Mouse (Mus musculus) bone marrow, adult 2 months (tissue): ENCODE results near the gene Itga1. TPM values are rescaled to one million over a fixed set of nuclear protein-coding genes. Genes with fewer than 3 reads are reported as not detected.

Experiments used
- H3K27ac ChIP-seq: fragments of 200-500 bp; 2 replicates; pipeline ENCODE4 v1.5.1; 2012; ENCODE audit warnings: low read depth, mild to moderate bottlenecking, control low read depth, inconsistent platforms, low read length; ENCODE audit not compliant: control insufficient read depth, poor library complexity, insufficient read depth
- H3K4me1 ChIP-seq: fragments of 200-500 bp; 2 replicates; pipeline ENCODE4 v1.6.1; 2011; ENCODE audit warnings: low read length; ENCODE audit not compliant: control insufficient read depth, insufficient read depth
- H3K4me3 ChIP-seq: fragments of 200-500 bp; replicated peaks from 2 replicates; pipeline ENCODE3; 2011; ENCODE audit warnings: mild to moderate bottlenecking, low read depth, low read length, control low read depth; ENCODE audit not compliant: control insufficient read depth
- CTCF ChIP-seq: fragments of 200-500 bp; IDR thresholded peaks from 2 replicates; pipeline ENCODE4 v1.5.1; 2011; ENCODE audit warnings: low read length, control low read depth; ENCODE audit not compliant: control insufficient read depth, insufficient read depth
- POLR2A ChIP-seq: fragments of 200-500 bp; IDR thresholded peaks from 2 replicates; pipeline ENCODE4 v1.6.1; 2011; ENCODE audit warnings: low read depth, mild to moderate bottlenecking, control low read depth, low read length, borderline replicate concordance; ENCODE audit not compliant: control insufficient read depth
- WGBS: fragments of 180-500 bp; shearing (Covaris S2); methylation state at CpG from one replicate; pipeline ENCODE4 v1.1.7; 2018; 5-methylcytosine and 5-hydroxymethylcytosine counted together
- polyA plus RNA-seq: library from polyadenylated mRNA; stranded (reverse); fragments of >200 nt; gene quantifications from 2 replicates; pipeline ENCODE4 v1.2.4, GENCODE M21; 2011; ENCODE audit warnings: low replicate concordance; ENCODE audit not compliant: missing spikeins, insufficient read depth, insufficient read length

Gene Itga1
- polyA plus RNA-seq, 1 experiment: 15.5 TPM

- TF ChIP-seq CTCF (no peak), POLR2A (no peak)
- H3K4me3 ChIP-seq: no peak overlapping the region
- H3K4me1 ChIP-seq: no peaks in the 10 kb centered on the region
- 82% methylated on average over 17 of the region's 17 CpGs for WGBS
- no peak overlapping the region for H3K27ac ChIP-seq
These were observed 70.4 kb downstream of the Itga1 start for GRCm38 (mm10) chr13:115031177-115032000.

- no peak overlapping the region for H3K4me3 ChIP-seq
- no peaks in the 10 kb centered on the region; the same call in 1 of the 2 replicates for H3K4me1 ChIP-seq
- WGBS: 78% methylated on average over 3 of the region's 3 CpGs
- TF ChIP-seq POLR2A (no peak), CTCF (no peak)
- H3K27ac ChIP-seq: no peak overlapping the region
These were observed 76.4 kb downstream of the Itga1 start for GRCm38 (mm10) chr13:115025394-115025793.

GRCm38 (mm10) chr13:115022117-115022787 is 79.5 kb downstream of the Itga1 start:
- TF ChIP-seq POLR2A: no peak
- TF ChIP-seq CTCF: no peak
- WGBS: 84% methylated on average over 6 of the region's 6 CpGs
- Histone ChIP-seq H3K4me1 (no peaks in the 10 kb centered on the region; the same call in 1 of the 2 replicates), H3K27ac (no peak overlapping the region), H3K4me3 (no peak overlapping the region)

DNA sequence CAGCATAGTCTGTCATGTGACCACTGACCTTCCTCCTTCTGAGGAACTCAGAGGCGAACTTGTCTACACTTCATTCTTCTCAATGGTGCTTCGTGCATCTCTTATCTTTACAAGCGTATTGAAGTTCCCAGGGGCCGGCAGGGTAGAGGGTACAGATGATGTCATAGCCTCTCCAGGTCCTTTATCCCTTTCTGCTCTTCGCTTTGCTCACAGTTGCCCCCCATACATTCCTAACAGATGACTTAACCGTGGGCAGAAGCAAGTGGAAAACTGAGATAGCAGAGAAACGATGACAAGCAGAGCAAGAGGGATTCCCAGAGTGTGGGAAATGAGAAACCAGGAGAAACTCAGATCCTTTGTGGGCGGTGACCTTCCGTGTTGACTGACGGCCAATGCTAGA is 80.4 kb downstream of the Itga1 start:
- Histone ChIP-seq H3K27ac (no peak overlapping the region), H3K4me1 (no peaks in the 10 kb centered on the region; the same call in 1 of the 2 replicates), H3K4me3 (no peak overlapping the region)
- WGBS: 55% methylated on average over 10 of the region's 10 CpGs
- TF ChIP-seq POLR2A (no peak), CTCF (no peak)

DNA sequence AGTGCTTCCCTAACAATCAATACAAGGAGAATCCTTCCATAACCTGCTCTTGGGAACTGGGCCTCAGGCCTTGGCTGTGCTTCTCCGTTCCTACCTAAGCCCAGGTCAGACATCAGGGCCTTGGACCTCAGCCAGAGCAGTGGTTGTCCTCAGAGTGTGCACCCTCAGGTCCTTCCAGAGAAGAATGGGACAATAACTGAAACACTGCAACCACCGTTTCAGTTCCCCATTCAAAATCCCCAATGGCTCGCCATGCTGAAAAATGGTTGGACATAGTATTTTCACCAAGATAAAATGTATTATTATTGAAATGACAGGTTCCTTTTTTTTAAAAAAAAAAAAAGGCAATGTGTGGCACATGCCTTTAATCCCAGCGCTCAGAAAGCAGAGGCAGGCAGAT is 81.0 kb downstream of the Itga1 start:
- Histone ChIP-seq H3K27ac (no peak overlapping the region), H3K4me1 (no peaks in the 10 kb centered on the region; the same call in 1 of the 2 replicates), H3K4me3 (no peak overlapping the region)
- WGBS: 61% methylated on average over 4 of the region's 4 CpGs
- TF ChIP-seq CTCF: no peak

GRCm38 (mm10) chr13:115017545-115017944 is 84.2 kb downstream of the Itga1 start:
- Histone ChIP-seq H3K4me1 (no peaks in the 10 kb centered on the region; the same call in 1 of the 2 replicates), H3K4me3 (no peak overlapping the region), H3K27ac (no peak overlapping the region)
- no peak for TF ChIP-seq CTCF
- WGBS: 85% methylated on average over 9 of the region's 9 CpGs

GRCm38 (mm10) chr13:115011547-115011946 is 90.2 kb downstream of the Itga1 start:
- Histone ChIP-seq H3K27ac (no peak overlapping the region), H3K4me3 (no peak overlapping the region), H3K4me1 (peaks cover 1% of the 10 kb centered on the region)
- no peak for TF ChIP-seq CTCF
- no peak for TF ChIP-seq POLR2A
- 13% methylated on average over 6 of the region's 6 CpGs for WGBS

DNA sequence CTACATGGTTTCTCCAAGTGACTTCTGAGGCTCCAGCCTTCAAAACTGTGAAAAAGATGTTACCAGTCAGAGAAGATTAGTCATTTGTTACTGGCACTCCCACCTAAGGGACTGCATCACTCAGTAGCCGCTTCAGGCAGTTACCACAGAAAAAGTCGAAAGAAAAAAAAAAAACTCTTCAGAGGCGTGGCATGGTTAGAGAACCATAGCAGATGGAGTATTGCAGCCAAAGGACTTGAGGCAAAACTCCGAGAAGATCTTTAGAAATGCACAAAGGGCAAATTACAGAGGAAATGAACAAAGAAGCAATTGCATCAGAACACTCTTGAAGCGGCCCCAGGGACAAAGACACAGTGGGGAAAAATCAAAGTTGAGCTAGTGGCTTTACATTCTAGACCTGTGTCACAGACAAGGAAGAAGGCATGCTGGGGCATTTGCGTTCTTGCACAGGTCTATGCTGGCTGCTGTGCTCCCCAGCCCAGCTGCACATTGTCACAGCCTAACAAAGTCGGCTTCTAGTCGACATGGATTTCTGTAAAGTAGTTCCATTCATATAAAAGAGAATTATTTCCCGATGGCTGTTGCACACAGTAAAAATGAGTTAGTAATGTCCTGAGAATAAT is 95.4 kb downstream of the Itga1 start:
- no peak overlapping the region for H3K4me3 ChIP-seq
- no peak for TF ChIP-seq CTCF
- TF ChIP-seq POLR2A: no peak
- 60% methylated on average over 9 of the region's 9 CpGs for WGBS

More for the DNA sequence above, 95.4 kb downstream of the Itga1 start:
- Histone ChIP-seq H3K4me1 (peaks cover 1% of the 10 kb centered on the region), H3K27ac (no peak overlapping the region)
